ENCODE assay signal across 9 mouse cellular contexts in the genomic region with DNA sequence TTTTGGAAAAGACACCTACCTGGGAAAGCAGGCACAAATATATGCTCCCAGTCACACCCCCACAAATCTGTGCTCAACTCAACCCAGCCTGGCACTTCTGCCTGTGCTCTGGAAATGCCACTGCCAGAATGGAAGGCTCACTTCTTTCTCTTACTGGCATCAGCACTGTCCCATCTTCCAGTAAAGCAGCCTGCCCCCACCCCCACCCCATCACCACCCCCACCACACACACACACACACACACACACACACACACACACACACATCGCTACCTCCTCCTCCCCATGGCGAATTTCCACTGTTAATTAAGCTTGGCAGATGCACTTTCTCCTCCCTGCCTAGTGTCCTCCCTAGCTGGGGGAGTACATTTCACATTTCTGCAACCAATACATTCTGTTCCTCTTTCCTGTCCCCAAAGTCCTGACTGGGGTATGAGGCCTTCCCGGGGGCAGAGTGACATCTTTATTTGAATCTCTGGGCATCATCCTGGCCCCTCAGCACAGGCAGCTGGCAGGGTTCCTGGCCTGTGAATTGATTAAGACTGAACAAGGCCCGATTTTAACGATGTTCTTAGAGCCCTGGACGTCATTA. TPM values are rescaled to one million over a fixed set of nuclear protein-coding genes. Genes with fewer than 3 reads are reported as not detected.
DNase-seq lines count a peak whose midpoint lies in the region; ATAC-seq and TF ChIP-seq lines count a peak whose summit lies in the region.
"Had no signal": no experiment of that assay in that cellular context is flagged by ENCODE, and none has a peak within 500 bp of the region (broad histone marks: within the 10 kb centered on the region; RNA-seq: fewer than 3 reads in every experiment).

No protein-coding gene starts in this region.

- WGBS in kidney, adult 2 months: 44% methylated on average over 6 of the region's 6 CpGs
- 8% methylated on average over 6 of the region's 6 CpGs for WGBS in forebrain, embryonic 14.5 days

- no peak for TF ChIP-seq CTCF in kidney, adult 2 months (conservative IDR thresholded peaks at IDR 0.05; ENCODE audit: insufficient read depth, insufficient read length, low read depth, low read length)

- no peak for DNase-seq in kidney, adult 2 months
- no peak for DNase-seq in kidney, adult 9 months
- DNase-seq in forebrain, embryonic 14.5 days (ENCODE audit: low spot score): peak; percentile 72
- peak; percentile 45 to 54 for DNase-seq in layer of hippocampus, postnatal 36 days
- peak; percentile 62 to 66 for DNase-seq in right cerebral cortex, adult 2 months (ENCODE audit: low spot score in 2 of 2)
- DNase-seq in heart, postnatal 14 days: no peak
- DNase-seq in embryo, embryonic 10.5 days (ENCODE audit: low spot score): no peak
- DNase-seq in adipocyte (ENCODE audit: low spot score): no peak

- H3K4me2 ChIP-seq in forebrain, embryonic 14.5 days (ENCODE audit: low read length): no peak overlapping the region

- H3K9me3 ChIP-seq in forebrain, embryonic 14.5 days (replicated peaks; ENCODE audit: control insufficient read depth, low read length): no peaks in the 10 kb centered on the region

- H3K9ac ChIP-seq in forebrain, embryonic 14.5 days (ENCODE audit: low read length): peak overlapping the region; percentile 7; the same call in 1 of the 2 replicates

- TF ChIP-seq POLR2A in kidney, adult 2 months (IDR thresholded peaks at IDR 0.05; ENCODE audit: low read depth, low read length): no peak

- 0 out of 2 replicates have a peak overlapping the region, but pooled peaks have one; percentile 9 for H3K27ac ChIP-seq in kidney, adult 2 months (ENCODE audit: insufficient read depth, low read depth, low read length)
- H3K27ac ChIP-seq in forebrain, embryonic 14.5 days (ENCODE audit: low read depth, low read length): peak overlapping the region; percentile 71

- intact Hi-C loops in heart, postnatal 14 days (cut with DNase I): no loop called here

- no peaks in the 10 kb centered on the region for H3K27me3 ChIP-seq in kidney, adult 2 months (replicated peaks; ENCODE audit: control insufficient read depth, insufficient read depth, low read length)
- H3K27me3 ChIP-seq in forebrain, embryonic 14.5 days (replicated peaks; ENCODE audit: control insufficient read depth, insufficient read depth, low read length): no peaks in the 10 kb centered on the region

- H3K4me3 ChIP-seq in kidney, adult 2 months (ENCODE audit: insufficient read depth, low read depth, low read length): no peak overlapping the region
- no peak overlapping the region for H3K4me3 ChIP-seq in forebrain, embryonic 14.5 days (ENCODE audit: low read depth, low read length)
- H3K4me3 ChIP-seq: megakaryocyte, embryonic 14.5 days had no signal

- ATAC-seq in forebrain, embryonic 14.5 days: peak; percentile 60

- H3K36me3 ChIP-seq in kidney, adult 2 months (ENCODE audit: control insufficient read depth, insufficient read depth, low read length): no peaks in the 10 kb centered on the region
- H3K36me3 ChIP-seq in forebrain, embryonic 14.5 days (ENCODE audit: control insufficient read depth, insufficient read depth, low read length): 0 out of 2 replicates have a peak, but pooled peaks cover under 1% of the 10 kb centered on the region

- H3K4me1 ChIP-seq in kidney, adult 2 months (ENCODE audit: control insufficient read depth, insufficient read depth, low read length): peaks cover 56% of the 10 kb centered on the region
- peaks cover 16% of the 10 kb centered on the region for H3K4me1 ChIP-seq in forebrain, embryonic 14.5 days (ENCODE audit: control insufficient read depth, insufficient read depth, low read length)

RNA-seq across cellular contexts. Expression of gene Dlg5, which starts 40.3 kb away (rescaled TPM):
- 31.0 and 37.3 TPM in 2 replicates for polyA plus RNA-seq in kidney, adult 2 months (2012; rRNA removed)
- 20.3 and 22.5 TPM in 2 replicates for polyA plus RNA-seq in forebrain, embryonic 14.5 days (2014; fragmentation: Nextera tagmentation; extraction: Ambion mirVana)
- total RNA-seq in layer of hippocampus, postnatal 36 days (2021): 10 to 100 TPM; 57.8 to 61.7 TPM
- 10 to 100 TPM; 10.4 to 14.1 TPM for total RNA-seq in heart, postnatal 14 days (2021)

Comparison
In these comparisons a context has a peak if more than half of its experiments do, and no peak if none do; other contexts are left out.
1. DNase-seq: peak in forebrain, embryonic 14.5 days (single experiment), layer of hippocampus, postnatal 36 days (2 of 2) and right cerebral cortex, adult 2 months (2 of 2); none in kidney, adult 2 months (single experiment), kidney, adult 9 months (single experiment), heart, postnatal 14 days (0 of 2), embryo, embryonic 10.5 days (single experiment) and adipocyte (single experiment).